Mouse (Mus musculus) liver, postnatal 0 days (tissue): Measurements from ENCODE around the gene Epha4.

Source experiments
- CTCF ChIP-seq: sonication (generic); IDR thresholded peaks from 2 replicates; pipeline ENCODE4 v1.5.1; 2016; ENCODE audit warnings: antibody characterized with exemption, low read depth
- EP300 ChIP-seq: IDR thresholded peaks from 2 replicates; pipeline ENCODE4 v1.6.1; 2016; ENCODE audit warnings: antibody characterized with exemption, low read depth, mild to moderate bottlenecking

- TF ChIP-seq EP300, result no peak
- TF ChIP-seq CTCF, result no peak
These were observed 25.1 kb upstream of the Epha4 start for GRCm38 (mm10) chr1:77539945-77540344.
